Mouse (Mus musculus) midbrain, embryonic 14.5 days (tissue): ENCODE data around the gene AW209491. TPM values are rescaled to one million over a fixed set of nuclear protein-coding genes. Genes with fewer than 3 reads are reported as not detected.

Experiments
- ATAC-seq: fragments of 200-750 bp; cut with Nextera tagmentation; 2 replicates; pipeline ENCODE4 v1.8.0; 2017; ENCODE audit warnings: moderate number of reproducible peaks, moderate library complexity; ENCODE audit not compliant: low FRiP score, low TSS enrichment
- DNase-seq: peaks from one replicate; pipeline ENCODE4 v3.0.0-alpha.2; 2015
- H3K27ac ChIP-seq: fragments of 300-500 bp; sonication (generic); replicated peaks from 2 replicates; pipeline ENCODE4 v1.5.1; 2014; ENCODE audit warnings: mild to moderate bottlenecking, low read depth, low read length, moderate library complexity
- H3K27me3 ChIP-seq: fragments of 300-500 bp; sonication (generic); 2 replicates; pipeline ENCODE4 v1.6.1; 2014; ENCODE audit warnings: low read length, control low read depth, mixed read lengths; ENCODE audit not compliant: control insufficient read depth, insufficient read depth
- H3K36me3 ChIP-seq: fragments of 300-500 bp; sonication (generic); 2 replicates; pipeline ENCODE4 v1.6.1; 2014; ENCODE audit warnings: low read length, control low read depth; ENCODE audit not compliant: control insufficient read depth, insufficient read depth
- H3K4me1 ChIP-seq: fragments of 300-500 bp; sonication (generic); 2 replicates; pipeline ENCODE4 v1.6.1; 2014; ENCODE audit warnings: mild to moderate bottlenecking, antibody characterized with exemption, low read length, control low read depth; ENCODE audit not compliant: control insufficient read depth, insufficient read depth
- H3K4me2 ChIP-seq: fragments of 300-500 bp; sonication (generic); 2 replicates; pipeline ENCODE4 v1.6.1; 2014; ENCODE audit warnings: mild to moderate bottlenecking, low read length, moderate library complexity
- H3K4me3 ChIP-seq: fragments of 300-500 bp; sonication (generic); replicated peaks from 2 replicates; pipeline ENCODE4 v1.5.1; 2014; ENCODE audit warnings: low read depth, low read length
- H3K9ac ChIP-seq: fragments of 300-500 bp; sonication (generic); replicated peaks from 2 replicates; pipeline ENCODE4 v1.6.1; 2014; ENCODE audit warnings: mild to moderate bottlenecking, low read length, moderate library complexity
- H3K9me3 ChIP-seq: fragments of 300-500 bp; sonication (generic); 2 replicates; pipeline ENCODE4 v1.6.1; 2016; ENCODE audit warnings: low read length, control low read depth, mixed read lengths; ENCODE audit not compliant: control insufficient read depth
- WGBS: fragments of 180-500 bp; shearing (Covaris S2); extraction: QIAGEN DNeasy Blood & Tissue Kit; methylation state at CpG from one replicate; pipeline ENCODE4 v1.1.7; 2014; 5-methylcytosine and 5-hydroxymethylcytosine counted together
- polyA plus RNA-seq: library from polyadenylated mRNA; unstranded; fragments of >200 nt; fragmentation: Nextera tagmentation; extraction: Ambion mirVana; gene quantifications from 2 replicates; pipeline ENCODE4 v1.2.1, GENCODE M21; 2014

The AW209491 gene
- polyA plus RNA-seq, 1 experiment from 2014 or later, result 48.9 TPM

- no peak overlapping the region for H3K9ac ChIP-seq
- no peak for ATAC-seq
- WGBS, result 76% methylated on average over 1 of the region's 1 CpGs
- no peak overlapping the region for H3K27ac ChIP-seq
- no peak for DNase-seq
- H3K36me3 ChIP-seq, result peaks cover 40% of the 10 kb centered on the region
- no peak overlapping the region for H3K4me3 ChIP-seq
- H3K4me1 ChIP-seq, result no peaks in the 10 kb centered on the region
- H3K9me3 ChIP-seq, result no peaks in the 10 kb centered on the region
- no peaks in the 10 kb centered on the region for H3K27me3 ChIP-seq
- no peak overlapping the region for H3K4me2 ChIP-seq
These were observed 10.0 kb downstream of the AW209491 start for GRCm38 (mm10) chr13:14639998-14640397.

GRCm38 (mm10) chr13:14649301-14649700, 19.3 kb downstream of the AW209491 start:
- peak; percentile 83 for DNase-seq
- H3K9ac ChIP-seq, result no peak overlapping the region
- H3K27me3 ChIP-seq, result no peaks in the 10 kb centered on the region
- no peak overlapping the region for H3K27ac ChIP-seq
- 27% methylated on average over 1 of the region's 1 CpGs for WGBS
- H3K4me1 ChIP-seq, result no peaks in the 10 kb centered on the region
- no peak overlapping the region for H3K4me2 ChIP-seq
- no peak for ATAC-seq
- no peaks in the 10 kb centered on the region for H3K9me3 ChIP-seq
- no peaks in the 10 kb centered on the region for H3K36me3 ChIP-seq
- H3K4me3 ChIP-seq, result no peak overlapping the region

- no peak overlapping the region for H3K9ac ChIP-seq
- H3K27ac ChIP-seq, result no peak overlapping the region
- H3K27me3 ChIP-seq, result no peaks in the 10 kb centered on the region
- no peaks in the 10 kb centered on the region for H3K9me3 ChIP-seq
- H3K36me3 ChIP-seq, result no peaks in the 10 kb centered on the region
- ATAC-seq, result no peak
- WGBS, result 91% methylated on average over 4 of the region's 4 CpGs
- H3K4me2 ChIP-seq, result no peak overlapping the region
- no peaks in the 10 kb centered on the region for H3K4me1 ChIP-seq
- no peak overlapping the region for H3K4me3 ChIP-seq
- no peak for DNase-seq
These were observed 37.2 kb downstream of the AW209491 start for GRCm38 (mm10) chr13:14667107-14667506.

GRCm38 (mm10) chr13:14670342-14670741, 40.4 kb downstream of the AW209491 start:
- no peak overlapping the region for H3K27ac ChIP-seq
- ATAC-seq, result peak; percentile 58; the same call in 1 of the 2 replicates
- H3K27me3 ChIP-seq, result no peaks in the 10 kb centered on the region
- H3K4me2 ChIP-seq, result no peak overlapping the region
- 24% methylated on average over 2 of the region's 2 CpGs for WGBS
- no peaks in the 10 kb centered on the region for H3K9me3 ChIP-seq
- no peak overlapping the region for H3K4me3 ChIP-seq
- no peaks in the 10 kb centered on the region for H3K4me1 ChIP-seq
- H3K36me3 ChIP-seq, result no peaks in the 10 kb centered on the region
- DNase-seq, result peak; percentile 86
- H3K9ac ChIP-seq, result no peak overlapping the region

Other genes starting within 250 kb of the AW209491 start
- gene Hecw1, start 106.9 kb upstream of the AW209491 start, polyA plus RNA-seq, result 41.5 and 43.0 TPM in 2 replicates
- gene Mrpl32, start 17.0 kb upstream of the AW209491 start, polyA plus RNA-seq, result 124 and 128 TPM in 2 replicates
- 175 and 183 TPM in 2 replicates for gene Psma2, start 16.9 kb upstream of the AW209491 start, polyA plus RNA-seq